Mouse (Mus musculus): Measurements from ENCODE around the gene Prkca.

DNA sequence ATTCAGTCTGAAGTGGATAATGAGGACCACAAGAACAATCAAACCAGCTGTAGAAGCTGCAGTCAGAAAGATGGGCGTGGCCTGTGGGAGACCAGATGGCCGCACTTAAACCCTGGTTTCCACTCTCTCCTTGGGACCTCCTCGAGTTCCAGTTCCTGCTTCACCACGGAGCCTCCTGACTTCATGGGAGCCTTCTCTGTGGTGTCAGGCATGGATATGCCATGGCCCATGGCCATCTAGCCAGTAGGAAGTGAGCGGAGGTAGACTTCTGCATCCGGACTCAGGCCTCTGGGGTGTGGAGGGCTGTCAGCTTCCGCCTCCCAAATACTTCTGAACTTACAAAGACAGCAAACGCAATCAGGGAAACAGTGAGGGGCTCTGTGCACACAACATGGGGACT is 121.1 kb downstream of the Prkca start:
- TF ChIP-seq POLR2A (IDR thresholded peaks at IDR 0.05; ENCODE audit: insufficient read depth, low read length), result no peak
- no peak for TF ChIP-seq EP300 (IDR thresholded peaks at IDR 0.05; ENCODE audit: insufficient read depth, low read depth, low read length)
- no peak for TF ChIP-seq CTCF (IDR thresholded peaks at IDR 0.05; ENCODE audit: low read depth, low read length)
